Mouse (Mus musculus) testis, adult 2 months (tissue): Measurements from ENCODE around the gene Olfm2.

Source experiments
- CTCF ChIP-seq: fragments of 200-500 bp; IDR thresholded peaks from 2 replicates; pipeline ENCODE4 v1.5.1; 2012; ENCODE audit warnings: low read depth, mild to moderate bottlenecking, inconsistent platforms, low read length, moderate library complexity; ENCODE audit not compliant: control insufficient read depth, insufficient read depth, insufficient replicate concordance
- POLR2A ChIP-seq: fragments of 200-500 bp; IDR thresholded peaks from 2 replicates; pipeline ENCODE4 v1.6.1; 2012; ENCODE audit warnings: low read depth, mild to moderate bottlenecking, inconsistent platforms, low read length, moderate library complexity; ENCODE audit not compliant: control insufficient read depth

- TF ChIP-seq CTCF (no peak), POLR2A (no peak)
Measured at GRCm38 (mm10) chr9:20703832-20704380, 42.2 kb downstream of the Olfm2 start.
